Mouse (Mus musculus) heart, embryonic 14.5 days (tissue): ENCODE measurements around the gene Tmem234. TPM values are rescaled to one million over a fixed set of nuclear protein-coding genes. Genes with fewer than 3 reads are reported as not detected.

Source experiments
- ATAC-seq: fragments of 200-750 bp; cut with Nextera tagmentation; 2 replicates; pipeline ENCODE4 v1.8.0; 2017; ENCODE audit warnings: low read depth, moderate TSS enrichment; ENCODE audit not compliant: insufficient number of reproducible peaks, insufficient read depth, low FRiP score
- H3K27ac ChIP-seq, 2 experiments: fragments of 200-500 bp in 1 of 2; fragments of 300-500 bp in 1 of 2; sonication (generic) in 1 of 2; replicated peaks in 1 of 2; 2 replicates each; pipeline ENCODE4 v1.5.1; 2012 to 2014; ENCODE audit warnings: low read depth in 2 of 2, low read length in 2 of 2, control low read depth in 1 of 2, mild to moderate bottlenecking in 1 of 2, mixed read lengths in 1 of 2; ENCODE audit not compliant: control insufficient read depth in 1 of 2, insufficient read depth in 1 of 2
- H3K27me3 ChIP-seq: fragments of 300-500 bp; sonication (generic); 2 replicates; pipeline ENCODE4 v1.6.1; 2014; ENCODE audit warnings: mild to moderate bottlenecking, low read length, control low read depth; ENCODE audit not compliant: control insufficient read depth, insufficient read depth
- H3K36me3 ChIP-seq: fragments of 300-500 bp; sonication (generic); 2 replicates; pipeline ENCODE4 v1.6.1; 2014; ENCODE audit warnings: mild to moderate bottlenecking, control low read depth, low read length, mixed read lengths; ENCODE audit not compliant: control insufficient read depth, insufficient read depth
- H3K4me1 ChIP-seq, 2 experiments: fragments of 200-500 bp in 1 of 2; fragments of 300-500 bp in 1 of 2; sonication (generic) in 1 of 2; 2 replicates each; pipeline ENCODE4 v1.6.1; 2012 to 2014; ENCODE audit warnings: low read length in 2 of 2, control low read depth in 1 of 2, mixed read lengths in 1 of 2; ENCODE audit not compliant: control insufficient read depth in 2 of 2, insufficient read depth in 2 of 2
- H3K4me2 ChIP-seq: fragments of 300-500 bp; sonication (generic); 2 replicates; pipeline ENCODE4 v1.6.1; 2014; ENCODE audit warnings: mild to moderate bottlenecking, low read length
- H3K4me3 ChIP-seq, 2 experiments: fragments of 200-500 bp in 1 of 2; fragments of 300-500 bp in 1 of 2; sonication (generic) in 1 of 2; 2 replicates each; pipeline ENCODE4 v1.5.1; 2012 to 2014; ENCODE audit warnings: low read length in 2 of 2, mild to moderate bottlenecking in 2 of 2, control low read depth in 1 of 2, low read depth in 1 of 2, moderate library complexity in 1 of 2; ENCODE audit not compliant: control insufficient read depth in 1 of 2, insufficient read depth in 1 of 2
- H3K9ac ChIP-seq: fragments of 300-500 bp; sonication (generic); 2 replicates; pipeline ENCODE4 v1.6.1; 2014; ENCODE audit warnings: mild to moderate bottlenecking, low read length
- H3K9me3 ChIP-seq: fragments of 300-500 bp; sonication (generic); 2 replicates; pipeline ENCODE4 v1.6.1; 2016; ENCODE audit warnings: low read length, control low read depth; ENCODE audit not compliant: control insufficient read depth
- WGBS: fragments of 180-500 bp; shearing (Covaris S2); extraction: QIAGEN DNeasy Blood & Tissue Kit; methylation state at CpG from one replicate; pipeline ENCODE4 v1.1.7; 2014; 5-methylcytosine and 5-hydroxymethylcytosine counted together
- microRNA-seq: library from miRNA; unstranded; fragments of <30 nt; microRNA quantifications from one replicate; pipeline ENCODE4, GENCODE M21; 2016
- polyA plus RNA-seq: library from polyadenylated mRNA; unstranded; fragments of >200 nt; fragmentation: Nextera tagmentation; extraction: Ambion mirVana; gene quantifications from 2 replicates; pipeline ENCODE4 v1.2.1, GENCODE M21; 2014

Tmem234 gene
- polyA plus RNA-seq, 1 experiment from 2014 or later, result 179 TPM

GRCm38 (mm10) chr4:129672878-129673449 is 72.5 kb downstream of the Tmem234 start:
- Histone ChIP-seq H3K4me1 (peaks cover 2 to 11% of the 10 kb centered on the region in 2 experiments; a peak in 3 of 4 replicates), H3K4me3 (peak overlapping the region; percentile 87 to 99), H3K27me3 (no peaks in the 10 kb centered on the region), H3K27ac (peak overlapping the region; percentile 59 to 97), H3K9ac (peak overlapping the region; percentile 99), H3K9me3 (no peaks in the 10 kb centered on the region), H3K4me2 (peak overlapping the region; percentile 74), H3K36me3 (peaks cover 23% of the 10 kb centered on the region)
- 5% methylated on average over 10 of the region's 10 CpGs for WGBS
- no peak for ATAC-seq

Small RNAs within 50 kb of the gene (microRNA-seq; reads per million reads assigned to microRNA genes)
- not detected for gene Mir8119

Other genes with a start within 250 kb of the Tmem234 start
- gene Zbtb8a, start 222.6 kb upstream of the Tmem234 start, polyA plus RNA-seq, result 9.0 TPM in 2 replicates
- gene Zbtb8b, start 159.8 kb upstream of the Tmem234 start, polyA plus RNA-seq, result 5.0 and 5.6 TPM in 2 replicates
- 23.2 and 25.5 TPM in 2 replicates for gene Bsdc1, start 139.1 kb upstream of the Tmem234 start, polyA plus RNA-seq
- not detected in 2 replicates for gene Tssk3, start 109.6 kb upstream of the Tmem234 start, polyA plus RNA-seq
- not detected in 2 replicates for gene Fam229a, start 109.5 kb upstream of the Tmem234 start, polyA plus RNA-seq
- 301 and 313 TPM in 2 replicates for gene Marcksl1, start 87.1 kb upstream of the Tmem234 start, polyA plus RNA-seq
- gene Hdac1, start 58.0 kb upstream of the Tmem234 start, polyA plus RNA-seq, result 123 and 124 TPM in 2 replicates
- gene Lck, start 27.0 kb upstream of the Tmem234 start, polyA plus RNA-seq, result 2.6 and 3.2 TPM in 2 replicates
- gene Fam167b, start 22.1 kb upstream of the Tmem234 start, polyA plus RNA-seq, result 5.3 and 5.6 TPM in 2 replicates
- gene Eif3i, start within 50 bp of the Tmem234 start, polyA plus RNA-seq, result 192 and 207 TPM in 2 replicates
- 1.1 and 2.6 TPM in 2 replicates for gene Dcdc2b, start 13.6 kb downstream of the Tmem234 start, polyA plus RNA-seq
- gene Iqcc, start 18.4 kb downstream of the Tmem234 start, polyA plus RNA-seq, result 24.1 and 25.1 TPM in 2 replicates
- gene Ccdc28b, start 23.3 kb downstream of the Tmem234 start, polyA plus RNA-seq, result 49.8 and 53.3 TPM in 2 replicates
- gene Txlna, start 40.4 kb downstream of the Tmem234 start, polyA plus RNA-seq, result 51.5 and 56.4 TPM in 2 replicates
- 11.5 and 14.2 TPM in 2 replicates for gene Kpna6, start 72.1 kb downstream of the Tmem234 start, polyA plus RNA-seq
- gene Tmem39b, start 96.2 kb downstream of the Tmem234 start, polyA plus RNA-seq, result 7.1 and 13.4 TPM in 2 replicates
- gene Khdrbs1, start 141.6 kb downstream of the Tmem234 start, polyA plus RNA-seq, result 69.6 and 74.0 TPM in 2 replicates
- gene Ptp4a2, start 210.6 kb downstream of the Tmem234 start, polyA plus RNA-seq, result 350 and 362 TPM in 2 replicates